Mouse (Mus musculus): ENCODE measurements around the gene Fam98b. TPM values are rescaled to one million over a fixed set of nuclear protein-coding genes. Genes with fewer than 3 reads are reported as not detected.

The Fam98b gene
- polyA plus RNA-seq, 1 experiment from 2014 or later = 7.2 TPM

GRCm38 (mm10) chr2:117311349-117311748, 61.8 kb downstream of the Fam98b start:
- DNase-seq (ENCODE audit: low spot score) (no peak), ATAC-seq (ENCODE audit: insufficient read depth, low FRiP score, low TSS enrichment) (no peak)
- Histone ChIP-seq H3K4me2 (ENCODE audit: low read depth) (no peak overlapping the region), H3K4me1 (ENCODE audit: control insufficient read depth, insufficient read depth, low read length) (no peaks in the 10 kb centered on the region), H3K9ac (ENCODE audit: low read length) (no peak overlapping the region), H3K27me3 (ENCODE audit: control insufficient read depth, insufficient read depth, low read length) (no peaks in the 10 kb centered on the region), H3K9me3 (ENCODE audit: control insufficient read depth, low read length) (no peaks in the 10 kb centered on the region), H3K27ac (ENCODE audit: low read depth, low read length) (no peak overlapping the region), H3K36me3 (ENCODE audit: control insufficient read depth, insufficient read depth, low read length) (no peaks in the 10 kb centered on the region), H3K4me3 (ENCODE audit: low read depth, low read length) (no peak overlapping the region)
- WGBS = 84% methylated on average over 1 of the region's 1 CpGs

DNA sequence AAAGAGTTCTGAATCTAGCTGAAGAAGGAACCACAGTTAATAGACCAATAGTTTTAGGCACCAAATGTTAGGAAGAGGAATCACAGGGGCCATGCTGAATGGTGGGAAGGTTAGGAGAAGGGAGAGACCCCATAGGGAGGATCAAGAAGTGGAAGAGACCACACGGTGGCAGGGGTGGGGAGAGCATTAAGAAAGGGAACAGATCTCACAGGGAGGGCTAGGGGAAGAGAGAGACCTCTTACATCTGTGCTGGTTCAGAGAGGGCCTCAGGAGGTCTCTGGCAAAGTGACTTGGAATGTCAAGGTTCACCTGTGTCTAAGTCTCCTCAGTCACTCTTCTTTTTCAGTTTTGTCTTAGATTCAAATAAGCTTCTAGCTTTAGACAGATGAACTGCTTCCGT, 62.5 kb downstream of the Fam98b start:
- DNase-seq (ENCODE audit: low spot score) = no peak
- Histone ChIP-seq H3K27ac (ENCODE audit: low read depth, low read length) (no peak overlapping the region), H3K4me1 (ENCODE audit: control insufficient read depth, insufficient read depth, low read length) (no peaks in the 10 kb centered on the region), H3K9me3 (ENCODE audit: control insufficient read depth, low read length) (no peaks in the 10 kb centered on the region), H3K4me3 (ENCODE audit: low read depth, low read length) (no peak overlapping the region), H3K36me3 (ENCODE audit: control insufficient read depth, insufficient read depth, low read length) (no peaks in the 10 kb centered on the region), H3K27me3 (ENCODE audit: control insufficient read depth, insufficient read depth, low read length) (no peaks in the 10 kb centered on the region), H3K9ac (ENCODE audit: low read length) (no peak overlapping the region), H3K4me2 (ENCODE audit: low read depth) (no peak overlapping the region)
- ATAC-seq (ENCODE audit: insufficient read depth, low FRiP score, low TSS enrichment) = no peak
- 62% methylated on average over 2 of the region's 2 CpGs for WGBS

- WGBS = 79% methylated on average over 7 of the region's 7 CpGs
- no peak overlapping the region for H3K4me2 ChIP-seq (ENCODE audit: low read depth)
Observed at GRCm38 (mm10) chr2:117312441-117312895, 62.9 kb downstream of the Fam98b start.

DNA sequence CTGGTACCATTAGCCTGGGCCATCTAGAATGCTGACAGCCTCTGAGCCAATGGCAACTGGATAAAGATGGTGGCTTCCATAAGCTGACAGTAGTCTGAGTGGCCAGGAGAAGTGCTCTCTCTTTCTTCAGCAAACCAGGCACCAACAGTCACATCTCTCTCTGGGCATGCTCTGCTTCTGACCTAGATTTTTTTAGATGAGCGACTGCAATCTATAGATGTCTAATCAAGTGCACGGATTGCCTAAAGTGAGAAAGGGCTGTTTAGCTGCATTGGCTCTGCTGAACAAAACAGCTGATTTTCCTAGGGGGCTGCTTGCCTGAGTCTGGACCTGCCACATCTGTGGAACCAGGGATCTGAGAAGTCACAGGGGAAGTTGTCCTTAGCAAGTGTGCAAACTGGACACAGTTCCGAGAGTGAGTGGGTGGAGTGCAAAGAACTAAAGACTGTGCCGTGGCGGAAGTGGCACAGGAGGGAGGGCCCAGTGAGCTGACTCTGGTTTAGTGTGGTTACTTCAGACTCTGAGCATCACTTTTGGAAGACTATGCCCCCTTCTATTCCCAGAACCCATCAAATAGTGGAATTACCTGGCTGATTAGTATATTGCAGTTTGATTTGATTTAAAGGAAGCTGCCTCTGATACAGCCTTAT, 64.2 kb downstream of the Fam98b start:
- H3K27me3 ChIP-seq (ENCODE audit: control insufficient read depth, insufficient read depth, low read length) = no peaks in the 10 kb centered on the region
- no peak overlapping the region for H3K4me2 ChIP-seq (ENCODE audit: low read depth)
- no peaks in the 10 kb centered on the region for H3K9me3 ChIP-seq (ENCODE audit: control insufficient read depth, low read length)
- ATAC-seq (ENCODE audit: insufficient read depth, low FRiP score, low TSS enrichment) (no peak), DNase-seq (ENCODE audit: low spot score) (no peak)
- no peak overlapping the region for H3K4me3 ChIP-seq (ENCODE audit: low read depth, low read length)
- no peak overlapping the region for H3K27ac ChIP-seq (ENCODE audit: low read depth, low read length)
- WGBS = 90% methylated on average over 5 of the region's 5 CpGs
- H3K9ac ChIP-seq (ENCODE audit: low read length) = no peak overlapping the region
- no peaks in the 10 kb centered on the region for H3K4me1 ChIP-seq (ENCODE audit: control insufficient read depth, insufficient read depth, low read length)
- H3K36me3 ChIP-seq (ENCODE audit: control insufficient read depth, insufficient read depth, low read length) = no peaks in the 10 kb centered on the region

More at GRCm38 (mm10) chr2:117312441-117312895, 62.9 kb downstream of the Fam98b start:
- ATAC-seq (ENCODE audit: insufficient read depth, low FRiP score, low TSS enrichment) (no peak), DNase-seq (ENCODE audit: low spot score) (no peak)
- Histone ChIP-seq H3K27me3 (ENCODE audit: control insufficient read depth, insufficient read depth, low read length) (no peaks in the 10 kb centered on the region), H3K9ac (ENCODE audit: low read length) (no peak overlapping the region), H3K4me1 (ENCODE audit: control insufficient read depth, insufficient read depth, low read length) (no peaks in the 10 kb centered on the region), H3K36me3 (ENCODE audit: control insufficient read depth, insufficient read depth, low read length) (no peaks in the 10 kb centered on the region), H3K9me3 (ENCODE audit: control insufficient read depth, low read length) (no peaks in the 10 kb centered on the region), H3K4me3 (ENCODE audit: low read depth, low read length) (no peak overlapping the region), H3K27ac (ENCODE audit: low read depth, low read length) (no peak overlapping the region)

DNA sequence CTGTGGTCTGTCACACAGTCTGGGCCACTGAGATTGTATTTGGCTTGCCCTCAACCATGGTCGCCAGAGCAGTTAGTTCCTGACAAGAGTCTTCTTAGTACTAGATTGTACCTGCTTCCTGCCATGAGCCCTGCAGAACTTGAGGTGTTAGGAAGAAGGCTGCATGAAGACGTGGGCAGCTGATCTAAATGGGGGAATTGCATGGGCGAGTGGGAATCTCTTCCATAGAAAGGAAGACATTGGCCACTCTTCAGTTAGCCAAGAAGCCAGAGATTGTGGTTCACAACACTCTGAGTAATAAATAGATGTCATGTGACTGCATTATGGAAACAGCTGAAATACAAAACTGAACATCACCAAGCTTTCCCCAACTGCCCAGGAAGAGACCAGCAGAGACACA, 69.5 kb downstream of the Fam98b start:
- H3K4me2 ChIP-seq (ENCODE audit: low read depth) = no peak overlapping the region
- no peaks in the 10 kb centered on the region for H3K27me3 ChIP-seq (ENCODE audit: control insufficient read depth, insufficient read depth, low read length)
- no peak for DNase-seq (ENCODE audit: low spot score)
- no peak for ATAC-seq (ENCODE audit: insufficient read depth, low FRiP score, low TSS enrichment)
- WGBS = 83% methylated on average over 3 of the region's 3 CpGs
- H3K9me3 ChIP-seq (ENCODE audit: control insufficient read depth, low read length) = no peaks in the 10 kb centered on the region
- H3K4me3 ChIP-seq (ENCODE audit: low read depth, low read length) = no peak overlapping the region
- H3K9ac ChIP-seq (ENCODE audit: low read length) = no peak overlapping the region
- no peak overlapping the region for H3K27ac ChIP-seq (ENCODE audit: low read depth, low read length)
- H3K4me1 ChIP-seq (ENCODE audit: control insufficient read depth, insufficient read depth, low read length) = no peaks in the 10 kb centered on the region
- H3K36me3 ChIP-seq (ENCODE audit: control insufficient read depth, insufficient read depth, low read length) = no peaks in the 10 kb centered on the region

Other genes with a start within 250 kb of the Fam98b start
- gene Spred1, start 128.4 kb upstream of the Fam98b start, polyA plus RNA-seq (2014; fragmentation: Nextera tagmentation; extraction: Ambion mirVana) = 23.4 and 23.5 TPM in 2 replicates
- gene Rasgrp1, start 93.3 kb downstream of the Fam98b start, polyA plus RNA-seq (2014; fragmentation: Nextera tagmentation; extraction: Ambion mirVana) = 0.17 and 0.38 TPM in 2 replicates